22 mouse cellular contexts compared by ENCODE assay signal in the genomic region with DNA sequence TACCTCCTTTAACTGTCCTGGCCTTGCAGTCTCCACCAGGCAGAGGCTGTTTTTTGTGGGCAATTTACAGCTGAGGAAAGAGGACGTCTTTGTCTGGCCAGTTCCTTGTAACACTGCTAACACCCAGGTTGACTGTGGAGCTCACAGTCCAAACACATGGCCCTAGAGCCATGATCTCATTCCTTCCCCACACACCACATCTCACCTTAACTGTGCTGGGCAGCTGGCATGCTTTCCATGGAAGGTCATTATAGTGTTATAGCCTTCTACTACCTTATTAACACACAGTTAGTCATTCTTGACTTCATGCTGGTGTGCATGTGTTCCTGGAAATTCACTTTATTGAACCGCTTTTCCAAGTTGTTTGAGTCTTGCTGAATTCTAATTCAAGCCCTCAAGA.
A peak's percentile ranks its signal among the peaks of the same experiment; 100 is the strongest.
DNase-seq lines count a peak whose midpoint lies in the region; ATAC-seq lines count a peak whose summit lies in the region.
"Had no signal": no experiment of that assay in that cellular context is flagged by ENCODE, and none has a peak within 500 bp of the region (broad histone marks: within the 10 kb centered on the region; RNA-seq: fewer than 3 reads in every experiment).

No protein-coding gene starts in this region.

- H3K4me3 ChIP-seq in intestine, embryonic 15.5 days (replicated peaks): no peak overlapping the region
- H3K4me3 ChIP-seq in limb, embryonic 11.5 days (ENCODE audit: low read depth, low read length): no peak overlapping the region
- no peak overlapping the region for H3K4me3 ChIP-seq in limb, embryonic 15.5 days
- H3K4me3 ChIP-seq in forebrain, embryonic 12.5 days (replicated peaks): no peak overlapping the region
- H3K4me3 ChIP-seq in heart, embryonic 12.5 days: no peak overlapping the region
- H3K4me3 ChIP-seq: embryonic facial prominence, embryonic 10.5 days; erythroblast, embryonic 14.5 days; forebrain, embryonic 10.5 days; heart, embryonic 10.5 days; heart, embryonic 15.5 days; hindbrain, embryonic 15.5 days had no signal

- H3K9me3 ChIP-seq in intestine, embryonic 15.5 days: no peaks in the 10 kb centered on the region
- no peaks in the 10 kb centered on the region for H3K9me3 ChIP-seq in limb, embryonic 11.5 days (ENCODE audit: control insufficient read depth, low read length)
- no peaks in the 10 kb centered on the region for H3K9me3 ChIP-seq in limb, embryonic 15.5 days
- no peaks in the 10 kb centered on the region for H3K9me3 ChIP-seq in forebrain, embryonic 12.5 days
- H3K9me3 ChIP-seq in heart, embryonic 12.5 days (replicated peaks): no peaks in the 10 kb centered on the region
- H3K9me3 ChIP-seq: embryonic facial prominence, embryonic 10.5 days; forebrain, embryonic 10.5 days; heart, embryonic 10.5 days; heart, embryonic 15.5 days; hindbrain, embryonic 15.5 days had no signal

- peaks cover 28% of the 10 kb centered on the region for H3K4me1 ChIP-seq in intestine, embryonic 15.5 days (replicated peaks)
- H3K4me1 ChIP-seq in limb, embryonic 11.5 days (ENCODE audit: control insufficient read depth, insufficient read depth, low read length): peaks cover 5% of the 10 kb centered on the region; the same call in 1 of the 2 replicates
- peaks cover 52% of the 10 kb centered on the region for H3K4me1 ChIP-seq in limb, embryonic 15.5 days
- peaks cover 14% of the 10 kb centered on the region for H3K4me1 ChIP-seq in forebrain, embryonic 12.5 days
- H3K4me1 ChIP-seq in heart, embryonic 12.5 days (replicated peaks): peaks cover 29% of the 10 kb centered on the region

- ATAC-seq in intestine, embryonic 15.5 days: 0 out of 2 replicates have a peak, but pooled peaks have one; percentile 28
- peak; percentile 60; the same call in 1 of the 2 replicates for ATAC-seq in limb, embryonic 11.5 days (ENCODE audit: insufficient number of reproducible peaks, low FRiP score, low TSS enrichment, low read depth)
- peak; percentile 74 for ATAC-seq in limb, embryonic 15.5 days (ENCODE audit: insufficient number of reproducible peaks, low FRiP score, low TSS enrichment, low read depth)
- ATAC-seq in forebrain, embryonic 12.5 days (ENCODE audit: low FRiP score): no peak
- no peak for ATAC-seq in heart, embryonic 12.5 days (ENCODE audit: insufficient number of reproducible peaks, low FRiP score)
- ATAC-seq: forebrain, postnatal 0 days had no signal

- H3K27ac ChIP-seq in intestine, embryonic 15.5 days: no peak overlapping the region
- H3K27ac ChIP-seq in limb, embryonic 11.5 days (replicated peaks; ENCODE audit: low read depth, low read length): peak overlapping the region; percentile 59; the same call in 1 of the 2 replicates
- H3K27ac ChIP-seq in limb, embryonic 15.5 days: peak overlapping the region; percentile 83
- no peak overlapping the region for H3K27ac ChIP-seq in forebrain, embryonic 12.5 days
- no peak overlapping the region for H3K27ac ChIP-seq in heart, embryonic 12.5 days (ENCODE audit: poor library complexity, severe bottlenecking)
- H3K27ac ChIP-seq: embryonic facial prominence, embryonic 10.5 days; forebrain, embryonic 10.5 days; heart, embryonic 10.5 days; heart, embryonic 15.5 days; hindbrain, embryonic 15.5 days had no signal

- DNase-seq in MN1 (ENCODE audit: low spot score): peak; percentile 55
- peak; percentile 40 for DNase-seq in limb, embryonic 11.5 days (ENCODE audit: low spot score)
- DNase-seq in layer of hippocampus, adult 9-10 months (ENCODE audit: low spot score): no peak
- DNase-seq in cerebellum, postnatal 10 days: no peak
- DNase-seq: adrenal gland, adult 2 months; adrenal gland, postnatal 25 days; cerebellum, adult 18-20 months; cerebellum, adult 9-11 months; forebrain, postnatal 0 days; gastrocnemius, postnatal 36 days; heart, adult 18-20 months; kidney, adult 18-20 months had no signal

- WGBS in intestine, embryonic 15.5 days: 80% methylated on average over 2 of the region's 2 CpGs
- 47% methylated on average over 2 of the region's 2 CpGs for WGBS in limb, embryonic 11.5 days
- WGBS in limb, embryonic 15.5 days: 47% methylated on average over 2 of the region's 2 CpGs
- 84% methylated on average over 2 of the region's 2 CpGs for WGBS in forebrain, embryonic 12.5 days
- WGBS in heart, embryonic 12.5 days: 69% methylated on average over 2 of the region's 2 CpGs

- H3K27me3 ChIP-seq in intestine, embryonic 15.5 days (replicated peaks): no peaks in the 10 kb centered on the region
- H3K27me3 ChIP-seq in limb, embryonic 11.5 days (ENCODE audit: control insufficient read depth, insufficient read depth, low read length): no peaks in the 10 kb centered on the region
- no peaks in the 10 kb centered on the region for H3K27me3 ChIP-seq in limb, embryonic 15.5 days
- peaks cover 33% of the 10 kb centered on the region; the same call in 1 of the 2 replicates for H3K27me3 ChIP-seq in forebrain, embryonic 12.5 days
- no peaks in the 10 kb centered on the region for H3K27me3 ChIP-seq in heart, embryonic 12.5 days (replicated peaks)
- H3K27me3 ChIP-seq: heart, embryonic 15.5 days; hindbrain, embryonic 15.5 days had no signal

- H3K9ac ChIP-seq in intestine, embryonic 15.5 days: no peak overlapping the region
- no peak overlapping the region for H3K9ac ChIP-seq in limb, embryonic 11.5 days (ENCODE audit: low read length)
- no peak overlapping the region for H3K9ac ChIP-seq in limb, embryonic 15.5 days
- no peak overlapping the region for H3K9ac ChIP-seq in forebrain, embryonic 12.5 days
- H3K9ac ChIP-seq in heart, embryonic 12.5 days: no peak overlapping the region
- H3K9ac ChIP-seq: forebrain, postnatal 0 days; heart, embryonic 15.5 days; hindbrain, embryonic 15.5 days had no signal

- H3K4me2 ChIP-seq in intestine, embryonic 15.5 days (replicated peaks): no peak overlapping the region
- no peak overlapping the region for H3K4me2 ChIP-seq in limb, embryonic 11.5 days (ENCODE audit: low read depth, severe bottlenecking)
- no peak overlapping the region for H3K4me2 ChIP-seq in limb, embryonic 15.5 days
- no peak overlapping the region for H3K4me2 ChIP-seq in forebrain, embryonic 12.5 days
- H3K4me2 ChIP-seq in heart, embryonic 12.5 days: no peak overlapping the region
- H3K4me2 ChIP-seq: heart, embryonic 15.5 days; hindbrain, embryonic 15.5 days had no signal

- no peaks in the 10 kb centered on the region for H3K36me3 ChIP-seq in intestine, embryonic 15.5 days
- no peaks in the 10 kb centered on the region for H3K36me3 ChIP-seq in limb, embryonic 11.5 days (ENCODE audit: control insufficient read depth, insufficient read depth, low read length)
- H3K36me3 ChIP-seq in limb, embryonic 15.5 days: no peaks in the 10 kb centered on the region
- H3K36me3 ChIP-seq in forebrain, embryonic 12.5 days (replicated peaks): no peaks in the 10 kb centered on the region
- H3K36me3 ChIP-seq in heart, embryonic 12.5 days: no peaks in the 10 kb centered on the region
- H3K36me3 ChIP-seq: embryonic facial prominence, embryonic 10.5 days; forebrain, embryonic 10.5 days; heart, embryonic 10.5 days; heart, embryonic 15.5 days; hindbrain, embryonic 15.5 days had no signal

Comparison
In these comparisons a context has a peak if more than half of its experiments do, and no peak if none do; other contexts are left out.
1. DNase-seq: peak in MN1 (single experiment) and limb, embryonic 11.5 days (single experiment); none in layer of hippocampus, adult 9-10 months (single experiment) and cerebellum, postnatal 10 days (0 of 2).
2. ATAC-seq: peak in intestine, embryonic 15.5 days (single experiment), limb, embryonic 11.5 days (single experiment) and limb, embryonic 15.5 days (single experiment); none in forebrain, embryonic 12.5 days (single experiment) and heart, embryonic 12.5 days (single experiment).
3. H3K27ac ChIP-seq: peak in limb, embryonic 11.5 days (single experiment) and limb, embryonic 15.5 days (single experiment); none in intestine, embryonic 15.5 days (single experiment), forebrain, embryonic 12.5 days (single experiment) and heart, embryonic 12.5 days (single experiment).